In genomic region chr10:24981763-24982162, GRCm38 (mm10) we compare ENCODE assay signal across 34 mouse cellular contexts. TPM values are rescaled to one million over a fixed set of nuclear protein-coding genes. Genes with fewer than 3 reads are reported as not detected.
"Had no signal": no experiment of that assay in that cellular context is flagged by ENCODE, and none has a peak within 500 bp of the region (broad histone marks: within the 10 kb centered on the region; RNA-seq: fewer than 3 reads in every experiment).

No protein-coding gene starts in this region.

- H3K9me3 ChIP-seq: limb, embryonic 15.5 days; liver, embryonic 15.5 days; lung, embryonic 15.5 days; midbrain, embryonic 13.5 days; midbrain, embryonic 15.5 days; neural tube, embryonic 13.5 days had no signal

- H3K4me3 ChIP-seq: limb, embryonic 12.5 days; limb, embryonic 13.5 days; limb, embryonic 15.5 days; liver, embryonic 12.5 days; liver, embryonic 13.5 days; liver, embryonic 15.5 days; lung, embryonic 15.5 days; megakaryocyte, embryonic 14.5 days; midbrain, embryonic 10.5 days; midbrain, embryonic 12.5 days; midbrain, embryonic 13.5 days; midbrain, embryonic 15.5 days; myocyte; neural tube, embryonic 12.5 days; neural tube, embryonic 13.5 days had no signal

- H3K27me3 ChIP-seq: limb, embryonic 12.5 days; limb, embryonic 13.5 days; limb, embryonic 15.5 days; liver, embryonic 12.5 days; liver, embryonic 13.5 days; liver, embryonic 15.5 days; lung, embryonic 15.5 days; megakaryocyte, embryonic 14.5 days; midbrain, embryonic 12.5 days; midbrain, embryonic 13.5 days; midbrain, embryonic 15.5 days; neural tube, embryonic 12.5 days; neural tube, embryonic 13.5 days had no signal

- H3K4me1 ChIP-seq: limb, embryonic 12.5 days; limb, embryonic 13.5 days; limb, embryonic 15.5 days; liver, embryonic 12.5 days; liver, embryonic 13.5 days; liver, embryonic 15.5 days; lung, embryonic 15.5 days; megakaryocyte, embryonic 14.5 days; midbrain, embryonic 10.5 days; midbrain, embryonic 12.5 days; midbrain, embryonic 13.5 days; midbrain, embryonic 15.5 days; neural tube, embryonic 12.5 days; neural tube, embryonic 13.5 days had no signal

- H3K36me3 ChIP-seq: limb, embryonic 12.5 days; limb, embryonic 13.5 days; limb, embryonic 15.5 days; liver, embryonic 12.5 days; liver, embryonic 13.5 days; liver, embryonic 15.5 days; lung, embryonic 15.5 days; midbrain, embryonic 10.5 days; midbrain, embryonic 12.5 days; midbrain, embryonic 13.5 days; midbrain, embryonic 15.5 days; neural tube, embryonic 12.5 days; neural tube, embryonic 13.5 days had no signal

- H3K9ac ChIP-seq: limb, embryonic 12.5 days; limb, embryonic 13.5 days; limb, embryonic 15.5 days; liver, embryonic 12.5 days; liver, embryonic 13.5 days; liver, embryonic 14.5 days; liver, embryonic 15.5 days; liver, postnatal 0 days; lung, embryonic 14.5 days; lung, embryonic 15.5 days; midbrain, embryonic 12.5 days; midbrain, embryonic 13.5 days; midbrain, embryonic 15.5 days; neural tube, embryonic 12.5 days; neural tube, embryonic 13.5 days had no signal

- ATAC-seq: liver, embryonic 12.5 days; liver, postnatal 0 days; lung, postnatal 0 days; midbrain, embryonic 13.5 days; midbrain, embryonic 15.5 days; midbrain, embryonic 16.5 days had no signal

- DNase-seq: liver; liver, embryonic 13.5 days; liver, postnatal 0 days; lung, adult 18-20 months; lung, adult 2 months; lung, embryonic 14.5 days; lung, postnatal 10 days; lung, postnatal 14 days; lung, postnatal 36 days; lung, postnatal 4 days; midbrain, embryonic 14.5 days had no signal

- H3K4me2 ChIP-seq: limb, embryonic 12.5 days; limb, embryonic 13.5 days; limb, embryonic 15.5 days; liver, embryonic 11.5 days; liver, embryonic 12.5 days; liver, embryonic 13.5 days; liver, embryonic 15.5 days; lung, embryonic 14.5 days; lung, embryonic 15.5 days; midbrain, embryonic 11.5 days; midbrain, embryonic 12.5 days; midbrain, embryonic 13.5 days; midbrain, embryonic 15.5 days; neural tube, embryonic 12.5 days; neural tube, embryonic 13.5 days had no signal

- H3K27ac ChIP-seq: limb, embryonic 12.5 days; limb, embryonic 13.5 days; limb, embryonic 15.5 days; liver, embryonic 12.5 days; liver, embryonic 13.5 days; liver, embryonic 14.5 days; liver, embryonic 15.5 days; lung, embryonic 15.5 days; macrophage; midbrain, embryonic 10.5 days; midbrain, embryonic 12.5 days; midbrain, embryonic 13.5 days; midbrain, embryonic 15.5 days; neural tube, embryonic 12.5 days; neural tube, embryonic 13.5 days had no signal

RNA-seq across cellular contexts. Expression of gene Arg1, which starts 54.5 kb away (rescaled TPM):
- total RNA-seq: left cerebral cortex, postnatal 14 days; megakaryocyte progenitor cell, adult 5-6 weeks; monocyte, adult 5-6 weeks had no signal
- polyA plus RNA-seq: macrophage, myocyte had no signal
